Mouse (Mus musculus) liver, embryonic 14.5 days (tissue): ENCODE data around the gene Tnxb.

Experiments used
- CTCF ChIP-seq: IDR thresholded peaks from 2 replicates; pipeline ENCODE4 v1.5.1; 2016; ENCODE audit warnings: antibody characterized with exemption, low read depth, control low read depth
- EP300 ChIP-seq: IDR thresholded peaks from 2 replicates; pipeline ENCODE4 v1.6.1; 2016; ENCODE audit warnings: antibody characterized with exemption, low read depth

- no peak for TF ChIP-seq CTCF
- TF ChIP-seq EP300: no peak
Measured at GRCm38 (mm10) chr17:34683686-34684220, 13.4 kb downstream of the Tnxb start.
